Mouse (Mus musculus) myocyte (in vitro differentiated cells): Measurements from ENCODE around the gene Mon2.

ENCODE experiments used
- CEBPB ChIP-seq: IDR thresholded peaks from 2 replicates; pipeline ENCODE4 v1.6.1; 2011; ENCODE audit warnings: mild to moderate bottlenecking, moderate library complexity; ENCODE audit not compliant: poor library complexity, insufficient read depth, severe bottlenecking
- E2F4 ChIP-seq: IDR thresholded peaks from one replicate; pipeline ENCODE4 v1.6.1; 2011; ENCODE audit warnings: mild to moderate bottlenecking, control low read depth, moderate library complexity; ENCODE audit not compliant: insufficient read depth
- MAX ChIP-seq: IDR thresholded peaks from one replicate; pipeline ENCODE4 v1.6.1; 2011; ENCODE audit warnings: low read depth, mild to moderate bottlenecking, control low read depth
- MYOD1 ChIP-seq, 3 experiments: IDR thresholded peaks; one replicate each; pipeline ENCODE4 v1.6.1; 2011; ENCODE audit warnings: control low read depth in 2 of 3, low read depth in 2 of 3, mild to moderate bottlenecking in 2 of 3, moderate library complexity in 1 of 3; ENCODE audit not compliant: insufficient read length in 2 of 3, control insufficient read depth in 1 of 3
- MYOG ChIP-seq, 3 experiments: IDR thresholded peaks; one replicate each; pipeline ENCODE4 v1.6.1; 2011; ENCODE audit warnings: control low read depth in 2 of 3, low read depth in 2 of 3, mild to moderate bottlenecking in 2 of 3; ENCODE audit not compliant: insufficient read length in 2 of 3, control insufficient read depth in 1 of 3, insufficient read depth in 1 of 3
- POLR2A ChIP-seq: IDR thresholded peaks from one replicate; pipeline ENCODE4 v1.6.1; 2011; ENCODE audit warnings: low read depth, mild to moderate bottlenecking, control low read depth, moderate library complexity; ENCODE audit not compliant: insufficient read length
- POLR2AphosphoS2 ChIP-seq: IDR thresholded peaks from one replicate; pipeline ENCODE4 v1.6.1; 2011; ENCODE audit warnings: low read depth, control low read depth; ENCODE audit not compliant: insufficient read length
- REST ChIP-seq: IDR thresholded peaks from one replicate; pipeline ENCODE4 v1.6.1; 2011; ENCODE audit warnings: mild to moderate bottlenecking, control low read depth, moderate library complexity; ENCODE audit not compliant: insufficient read depth, insufficient read length
- SRF ChIP-seq: IDR thresholded peaks from one replicate; pipeline ENCODE4 v1.6.1; 2011; ENCODE audit warnings: low read depth; ENCODE audit not compliant: control insufficient read depth, insufficient read length
- TCF12 ChIP-seq: IDR thresholded peaks from one replicate; pipeline ENCODE4 v1.6.1; 2011; ENCODE audit warnings: mild to moderate bottlenecking, control low read depth; ENCODE audit not compliant: poor library complexity, insufficient read depth, severe bottlenecking
- USF1 ChIP-seq: IDR thresholded peaks from one replicate; pipeline ENCODE4 v1.6.1; 2011; ENCODE audit warnings: low read depth, mild to moderate bottlenecking, control low read depth, moderate library complexity

- no peak for TF ChIP-seq POLR2A
- TF ChIP-seq CEBPB = no peak
- TF ChIP-seq MAX = no peak
- no peak for TF ChIP-seq USF1
- no peak for TF ChIP-seq POLR2AphosphoS2
- no peak for TF ChIP-seq E2F4
- no peak for TF ChIP-seq MYOG (IDR thresholded peaks at IDR 0.05; ENCODE audit: control insufficient read depth in 1 of 3, insufficient read depth in 1 of 3, insufficient read length in 2 of 3, low read depth in 2 of 3)
- TF ChIP-seq SRF = no peak
- no peak for TF ChIP-seq TCF12
- no peak for TF ChIP-seq MYOD1 (IDR thresholded peaks at IDR 0.05; ENCODE audit: control insufficient read depth in 1 of 3, insufficient read length in 2 of 3, low read depth in 2 of 3)
- TF ChIP-seq REST = no peak
Measured at GRCm38 (mm10) chr10:122983579-122984530, 92.5 kb downstream of the Mon2 start.
